Mouse (Mus musculus): Measurements from ENCODE around the gene Tmed10.

DNA sequence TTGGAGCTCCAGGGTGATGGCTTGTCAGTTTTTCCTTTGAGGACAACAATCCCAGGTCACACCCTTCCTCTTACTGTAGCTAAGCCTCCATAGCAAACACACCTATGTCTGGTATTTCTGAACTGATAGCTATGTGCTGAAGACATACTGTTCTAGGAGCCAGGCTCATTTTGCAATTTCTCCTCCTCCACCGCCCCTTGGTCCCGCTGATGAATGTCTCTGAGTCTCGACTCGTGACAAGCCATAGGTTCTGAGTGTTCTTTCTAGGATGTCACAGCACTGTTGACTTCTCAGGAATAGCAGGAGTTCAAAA is 23.3 kb upstream of the Tmed10 start:
- TF ChIP-seq CTCF (IDR thresholded peaks at IDR 0.05; ENCODE audit: borderline replicate concordance, extremely low read depth, insufficient read depth, insufficient read length), result no peak
- no peak for TF ChIP-seq POLR2A (IDR thresholded peaks at IDR 0.05; ENCODE audit: borderline replicate concordance, extremely low read depth, insufficient read depth, insufficient read length, poor library complexity, severe bottlenecking)
